In the genomic region with DNA sequence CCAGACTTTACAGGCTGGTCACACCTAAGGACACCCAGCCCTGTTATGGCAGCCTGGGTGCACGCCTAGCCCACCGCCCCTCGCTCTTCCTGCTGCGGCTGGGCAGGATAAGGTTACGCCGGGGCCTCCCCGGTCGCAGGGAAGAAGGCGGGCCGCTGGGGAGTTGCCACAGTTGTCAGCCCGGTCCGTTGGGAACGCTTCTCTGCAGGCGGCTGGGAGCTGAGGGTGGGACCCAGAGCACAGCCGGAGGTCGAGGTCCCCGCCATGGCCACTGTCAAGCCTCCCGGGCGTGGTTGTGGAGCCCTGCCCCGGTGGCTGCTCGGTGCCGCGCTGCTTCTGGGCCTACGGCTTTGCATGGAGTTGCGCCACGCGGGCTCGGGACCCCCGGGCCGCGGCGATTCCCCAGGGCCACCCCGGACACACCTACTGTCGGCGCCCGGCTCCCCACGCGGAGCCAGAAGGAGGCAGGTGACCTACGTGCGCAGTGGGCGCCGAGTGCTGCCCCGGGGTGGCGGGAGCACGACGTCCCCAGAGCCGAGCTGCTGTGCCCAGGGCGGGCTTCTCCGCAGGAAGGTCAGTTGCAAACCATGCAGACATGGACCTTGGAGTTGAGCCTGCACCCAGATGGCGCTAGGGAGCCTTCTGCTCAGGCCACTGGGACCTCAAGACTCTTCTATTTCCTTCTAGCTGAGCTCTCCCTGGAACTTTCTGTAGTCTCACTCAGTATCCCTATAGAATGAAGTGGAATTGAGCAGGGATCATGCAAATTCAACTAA, we compare ENCODE assay signal across 9 mouse cellular contexts. TPM values are rescaled to one million over a fixed set of nuclear protein-coding genes. Genes with fewer than 3 reads are reported as not detected.
DNase-seq lines count a peak whose midpoint lies in the region; ATAC-seq and TF ChIP-seq lines count a peak whose summit lies in the region.
"Had no signal": no experiment of that assay in that cellular context is flagged by ENCODE, and none has a peak within 500 bp of the region (broad histone marks: within the 10 kb centered on the region; RNA-seq: fewer than 3 reads in every experiment).

A gene (plus strand): TSS at position 191 of the 776 bp plus-strand sequence.

- H3K9ac ChIP-seq in hindbrain, embryonic 16.5 days (ENCODE audit: low read depth, low read length) = peak within 1 kb of the TSS; percentile 78

- peak; percentile 84 for ATAC-seq in hindbrain, embryonic 16.5 days
- no peak for ATAC-seq in activated CD4-positive, CD25-positive, alpha-beta regulatory T cell, adult 4 months

- H3K9me3 ChIP-seq in hindbrain, embryonic 16.5 days (ENCODE audit: control insufficient read depth, low read length) = no peaks in the 10 kb centered on the region

- TF ChIP-seq CTCF in left cerebral cortex, adult 2 months (IDR thresholded peaks at IDR 0.05) = peak; percentile 67

- H3K4me1 ChIP-seq in hindbrain, embryonic 16.5 days (ENCODE audit: control insufficient read depth, insufficient read depth, low read depth, low read length) = peaks cover 11% of the 10 kb centered on the region

- peak; percentile 89 for DNase-seq in adrenal gland, postnatal 10 days
- DNase-seq in embryo, embryonic 10 days (ENCODE audit: low spot score) = peak; percentile 92
- DNase-seq in gastrocnemius, postnatal 10 days = peak; percentile 77
- DNase-seq in left cerebral cortex, adult 2 months (ENCODE audit: extremely low spot score in 1 of 2, low spot score in 2 of 2) = peak; percentile 58 to 66
- peak; percentile 92 for DNase-seq in lung, postnatal 36 days
- DNase-seq in right cerebral cortex, postnatal 25 days = peak; percentile 62

- no peaks in the 10 kb centered on the region for H3K36me3 ChIP-seq in hindbrain, embryonic 16.5 days (ENCODE audit: control insufficient read depth, insufficient read depth, low read length)

- H3K4me3 ChIP-seq in hindbrain, embryonic 16.5 days (ENCODE audit: low read length) = peak within 1 kb of the TSS; percentile 57
- peak within 1 kb of the TSS; percentile 54 for H3K4me3 ChIP-seq in left cerebral cortex, adult 2 months

- H3K27ac ChIP-seq in hindbrain, embryonic 16.5 days (ENCODE audit: low read depth, low read length) = peak within 1 kb of the TSS; percentile 12; the same call in 1 of the 2 replicates
- peak within 1 kb of the TSS; percentile 99 for H3K27ac ChIP-seq in left cerebral cortex, adult 2 months

- intact Hi-C loops in left cerebral cortex, adult 2 months (cut with DNase I) = loop anchor here (1.0 to 5.0 kb wide), 5 partner anchors 68 to 201 kb away; no protein-coding TSS in a partner anchor

- H3K27me3 ChIP-seq in hindbrain, embryonic 16.5 days (replicated peaks; ENCODE audit: control insufficient read depth, insufficient read depth, low read length) = no peaks in the 10 kb centered on the region

- 0% methylated on average over 42 of the region's 50 CpGs for WGBS in hindbrain, embryonic 16.5 days

- peak within 1 kb of the TSS; percentile 100 for H3K4me2 ChIP-seq in hindbrain, embryonic 16.5 days (ENCODE audit: low read length)

RNA-seq across cellular contexts. Expression of the gene that starts here (rescaled TPM):
- 1 to 10 TPM; 5.7 to 7.2 TPM for total RNA-seq in adrenal gland, postnatal 10 days (2021)
- total RNA-seq in gastrocnemius, postnatal 10 days (2021) = 1 to 10 TPM; 1.1 to 2.2 TPM
- polyA plus RNA-seq in hindbrain, embryonic 16.5 days (2015; fragmentation: Nextera tagmentation; extraction: Ambion mirVana) = 0.84 and 0.94 TPM in 2 replicates
- 1 to 10 TPM; 1.6 to 2.8 TPM for total RNA-seq in left cerebral cortex, adult 2 months (2021)
- polyA plus RNA-seq in activated CD4-positive, CD25-positive, alpha-beta regulatory T cell, adult 4 months (2017; shearing (Covaris generic)) = not detected
- total RNA-seq: neutrophil, adult 5-6 weeks had no signal

Comparison
In these comparisons a context has a peak if more than half of its experiments do, and no peak if none do; other contexts are left out.
1. Peak in ATAC-seq, H3K4me3 ChIP-seq, H3K27ac ChIP-seq, H3K9ac ChIP-seq and H3K4me2 ChIP-seq in hindbrain, embryonic 16.5 days; RNA of the gene not detected or under 1 TPM.